Mouse (Mus musculus): ENCODE results near the gene Rhot1. TPM values are rescaled to one million over a fixed set of nuclear protein-coding genes. Genes with fewer than 3 reads are reported as not detected.

The Rhot1 gene
- polyA plus RNA-seq, 1 experiment from 2014 or later: 87.7 TPM

GRCm38 (mm10) chr11:80289701-80290445, 81.1 kb downstream of the Rhot1 start:
- no peaks in the 10 kb centered on the region for H3K27me3 ChIP-seq (ENCODE audit: control insufficient read depth, insufficient read depth, low read length)
- H3K4me1 ChIP-seq (ENCODE audit: control insufficient read depth, insufficient read depth, low read length): peaks cover 15% of the 10 kb centered on the region
- H3K9me3 ChIP-seq (ENCODE audit: control insufficient read depth, low read length): no peaks in the 10 kb centered on the region
- peak overlapping the region; percentile 51 for H3K9ac ChIP-seq (replicated peaks; ENCODE audit: low read depth, low read length)
- ATAC-seq (ENCODE audit: low read depth): peak; percentile 83
- H3K27ac ChIP-seq (ENCODE audit: low read depth, low read length): peak overlapping the region; percentile 87
- under 1% methylated on average over 23 of the region's 23 CpGs for WGBS
- H3K4me3 ChIP-seq (ENCODE audit: low read depth, low read length): peak overlapping the region; percentile 28
- H3K36me3 ChIP-seq (ENCODE audit: control insufficient read depth, insufficient read depth, low read length): no peaks in the 10 kb centered on the region
- peak overlapping the region; percentile 56 for H3K4me2 ChIP-seq (ENCODE audit: low read depth, low read length)

DNA sequence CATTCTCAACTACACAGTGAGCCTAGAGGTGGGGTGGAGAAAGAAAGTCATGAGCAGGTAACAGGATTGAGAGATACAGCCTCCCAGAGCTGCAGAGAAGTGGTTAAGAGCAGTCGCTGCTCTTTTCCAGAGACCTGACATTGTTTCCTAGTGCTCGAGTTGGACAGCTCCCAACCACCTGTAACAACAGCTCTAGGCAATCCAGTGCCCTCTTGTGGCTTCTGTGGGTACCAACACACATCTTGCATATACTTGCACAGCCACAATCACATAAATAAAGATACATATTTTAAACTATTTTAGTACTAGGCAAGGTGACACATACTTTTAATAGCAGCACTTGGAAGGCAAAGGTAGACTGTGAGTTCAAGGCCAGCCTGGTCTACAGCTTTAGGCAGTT, 82.2 kb downstream of the Rhot1 start:
- no peaks in the 10 kb centered on the region for H3K36me3 ChIP-seq (ENCODE audit: control insufficient read depth, insufficient read depth, low read length)

DNA sequence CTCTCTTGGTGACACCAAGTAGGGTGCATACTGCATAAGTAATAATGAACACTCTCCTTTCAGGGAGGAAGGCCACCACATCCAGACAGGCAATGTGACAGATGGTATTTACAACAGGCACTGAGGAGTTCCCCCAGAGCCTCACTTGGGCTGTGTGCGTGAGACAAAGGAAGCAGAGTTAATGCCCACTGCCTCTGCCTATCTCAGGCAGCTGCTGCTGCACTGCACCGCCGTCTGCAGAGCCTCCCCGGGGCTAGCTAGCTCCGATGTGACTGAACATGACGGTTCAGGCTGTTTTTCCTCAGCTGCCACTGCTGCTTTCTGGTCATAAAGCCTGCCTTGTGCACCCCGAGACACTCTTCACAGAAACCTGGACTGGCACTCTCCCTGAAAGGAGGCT, 83.6 kb downstream of the Rhot1 start:
- Histone ChIP-seq H3K4me1 (ENCODE audit: control insufficient read depth, insufficient read depth, low read length) (peaks cover 22% of the 10 kb centered on the region), H3K36me3 (ENCODE audit: control insufficient read depth, insufficient read depth, low read length) (no peaks in the 10 kb centered on the region), H3K9ac (replicated peaks; ENCODE audit: low read depth, low read length) (no peak overlapping the region; the same call in 1 of the 2 replicates), H3K27me3 (ENCODE audit: control insufficient read depth, insufficient read depth, low read length) (no peaks in the 10 kb centered on the region), H3K9me3 (ENCODE audit: control insufficient read depth, low read length) (no peaks in the 10 kb centered on the region), H3K4me3 (ENCODE audit: low read depth, low read length) (no peak overlapping the region), H3K27ac (ENCODE audit: low read depth, low read length) (peak overlapping the region; percentile 71), H3K4me2 (ENCODE audit: low read depth, low read length) (no peak overlapping the region)
- WGBS: 8% methylated on average over 7 of the region's 7 CpGs
- peak; percentile 75 for ATAC-seq (ENCODE audit: low read depth)

More for the DNA sequence above, 82.2 kb downstream of the Rhot1 start:
- Histone ChIP-seq H3K9ac (replicated peaks; ENCODE audit: low read depth, low read length) (no peak overlapping the region), H3K27me3 (ENCODE audit: control insufficient read depth, insufficient read depth, low read length) (no peaks in the 10 kb centered on the region), H3K4me3 (ENCODE audit: low read depth, low read length) (no peak overlapping the region), H3K4me1 (ENCODE audit: control insufficient read depth, insufficient read depth, low read length) (peaks cover 22% of the 10 kb centered on the region), H3K27ac (ENCODE audit: low read depth, low read length) (no peak overlapping the region), H3K4me2 (ENCODE audit: low read depth, low read length) (no peak overlapping the region), H3K9me3 (ENCODE audit: control insufficient read depth, low read length) (no peaks in the 10 kb centered on the region)
- WGBS: 81% methylated on average over 2 of the region's 2 CpGs
- ATAC-seq (ENCODE audit: low read depth): no peak

DNA sequence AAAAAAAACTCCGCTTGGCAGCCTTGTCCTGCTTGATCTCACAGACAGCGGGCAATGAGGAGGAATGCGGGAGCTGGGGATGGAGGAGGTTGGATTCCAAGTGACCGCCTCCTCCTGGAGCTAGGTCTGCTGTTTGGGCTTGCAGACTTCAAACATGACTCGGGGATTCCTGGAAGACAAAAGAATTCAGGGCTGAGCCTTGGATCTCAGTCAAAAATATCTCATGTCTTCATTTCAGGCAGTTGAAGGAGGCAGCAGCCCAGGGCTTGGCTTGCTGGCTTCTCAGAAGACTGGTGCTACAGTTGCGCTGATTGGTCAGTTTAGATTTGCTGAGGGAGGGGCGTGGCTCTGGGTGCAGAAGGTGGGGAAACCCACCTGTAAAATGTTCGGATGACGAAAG, 86.2 kb downstream of the Rhot1 start:
- 28% methylated on average over 9 of the region's 9 CpGs for WGBS
- no peak overlapping the region for H3K27ac ChIP-seq (ENCODE audit: low read depth, low read length)
- H3K9ac ChIP-seq (replicated peaks; ENCODE audit: low read depth, low read length): no peak overlapping the region

DNA sequence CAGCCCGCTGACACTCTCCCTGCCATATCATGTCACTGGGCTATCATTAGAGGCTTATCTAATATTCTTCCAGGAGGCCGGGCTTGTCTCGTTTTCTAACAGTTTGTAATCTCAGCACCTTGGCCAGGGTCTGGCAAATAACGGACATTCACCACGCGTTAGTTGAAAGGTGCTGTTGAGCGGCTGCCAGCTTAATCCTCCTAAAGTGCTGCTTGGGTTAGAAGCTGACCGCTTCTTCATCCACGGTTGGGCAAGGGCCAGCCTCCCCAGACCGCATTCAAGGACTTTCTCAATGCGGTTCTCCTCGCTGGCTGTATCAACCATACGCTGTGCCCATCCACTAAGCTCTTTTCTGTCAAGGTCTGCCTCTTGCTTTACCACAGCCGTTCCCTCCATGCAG, 87.0 kb downstream of the Rhot1 start:
- Histone ChIP-seq H3K4me1 (ENCODE audit: control insufficient read depth, insufficient read depth, low read length) (peaks cover 22% of the 10 kb centered on the region; the same call in 1 of the 2 replicates), H3K9ac (replicated peaks; ENCODE audit: low read depth, low read length) (no peak overlapping the region), H3K27ac (ENCODE audit: low read depth, low read length) (no peak overlapping the region), H3K27me3 (ENCODE audit: control insufficient read depth, insufficient read depth, low read length) (no peaks in the 10 kb centered on the region), H3K4me2 (ENCODE audit: low read depth, low read length) (no peak overlapping the region), H3K36me3 (ENCODE audit: control insufficient read depth, insufficient read depth, low read length) (no peaks in the 10 kb centered on the region), H3K4me3 (ENCODE audit: low read depth, low read length) (no peak overlapping the region), H3K9me3 (ENCODE audit: control insufficient read depth, low read length) (no peaks in the 10 kb centered on the region)
- 38% methylated on average over 14 of the region's 14 CpGs for WGBS
- ATAC-seq (ENCODE audit: low read depth): no peak

More for the DNA sequence above, 86.2 kb downstream of the Rhot1 start:
- no peak overlapping the region for H3K4me2 ChIP-seq (ENCODE audit: low read depth, low read length)
- no peaks in the 10 kb centered on the region for H3K27me3 ChIP-seq (ENCODE audit: control insufficient read depth, insufficient read depth, low read length)
- no peak overlapping the region for H3K4me3 ChIP-seq (ENCODE audit: low read depth, low read length)
- no peaks in the 10 kb centered on the region for H3K9me3 ChIP-seq (ENCODE audit: control insufficient read depth, low read length)
- H3K36me3 ChIP-seq (ENCODE audit: control insufficient read depth, insufficient read depth, low read length): no peaks in the 10 kb centered on the region
- no peak for ATAC-seq (ENCODE audit: low read depth)
- H3K4me1 ChIP-seq (ENCODE audit: control insufficient read depth, insufficient read depth, low read length): peaks cover 21% of the 10 kb centered on the region

GRCm38 (mm10) chr11:80299513-80300235, 90.9 kb downstream of the Rhot1 start:
- Histone ChIP-seq H3K9me3 (ENCODE audit: control insufficient read depth, low read length) (no peaks in the 10 kb centered on the region), H3K9ac (replicated peaks; ENCODE audit: low read depth, low read length) (no peak overlapping the region), H3K4me1 (ENCODE audit: control insufficient read depth, insufficient read depth, low read length) (peaks cover 24% of the 10 kb centered on the region), H3K36me3 (ENCODE audit: control insufficient read depth, insufficient read depth, low read length) (no peaks in the 10 kb centered on the region), H3K27me3 (ENCODE audit: control insufficient read depth, insufficient read depth, low read length) (no peaks in the 10 kb centered on the region), H3K4me3 (ENCODE audit: low read depth, low read length) (peak overlapping the region; percentile 73; the same call in 1 of the 2 replicates), H3K27ac (ENCODE audit: low read depth, low read length) (no peak overlapping the region), H3K4me2 (ENCODE audit: low read depth, low read length) (peak overlapping the region; percentile 99; the same call in 1 of the 2 replicates)
- ATAC-seq (ENCODE audit: low read depth): no peak
- WGBS: 8% methylated on average over 12 of the region's 12 CpGs

- H3K27me3 ChIP-seq (ENCODE audit: control insufficient read depth, insufficient read depth, low read length): no peaks in the 10 kb centered on the region
- H3K36me3 ChIP-seq (ENCODE audit: control insufficient read depth, insufficient read depth, low read length): no peaks in the 10 kb centered on the region
- peak within 1 kb of the TSS; percentile 74 for H3K9ac ChIP-seq (replicated peaks; ENCODE audit: low read depth, low read length)
- WGBS: under 1% methylated on average over 66 of the region's 81 CpGs
- peak; percentile 60 for ATAC-seq (ENCODE audit: low read depth)
- H3K4me1 ChIP-seq (ENCODE audit: control insufficient read depth, insufficient read depth, low read length): peaks cover 17% of the 10 kb centered on the region
- no peaks in the 10 kb centered on the region for H3K9me3 ChIP-seq (ENCODE audit: control insufficient read depth, low read length)
- H3K4me3 ChIP-seq (ENCODE audit: low read depth, low read length): peak within 1 kb of the TSS; percentile 73
- peak within 1 kb of the TSS; percentile 99 for H3K4me2 ChIP-seq (ENCODE audit: low read depth, low read length)
- H3K27ac ChIP-seq (ENCODE audit: low read depth, low read length): peak within 1 kb of the TSS; percentile 62
These were observed 91.9 kb downstream of the Rhot1 start, which contains the start of gene Rhbdl3 for GRCm38 (mm10) chr11:80300551-80301315. Gene Rhbdl3 (plus strand): TSS chr11:80300912.

- Histone ChIP-seq H3K4me3 (ENCODE audit: low read depth, low read length) (peak overlapping the region; percentile 73), H3K4me2 (ENCODE audit: low read depth, low read length) (peak overlapping the region; percentile 99), H3K9me3 (ENCODE audit: control insufficient read depth, low read length) (no peaks in the 10 kb centered on the region), H3K36me3 (ENCODE audit: control insufficient read depth, insufficient read depth, low read length) (no peaks in the 10 kb centered on the region), H3K27me3 (ENCODE audit: control insufficient read depth, insufficient read depth, low read length) (no peaks in the 10 kb centered on the region), H3K4me1 (ENCODE audit: control insufficient read depth, insufficient read depth, low read length) (peaks cover 17% of the 10 kb centered on the region), H3K9ac (replicated peaks; ENCODE audit: low read depth, low read length) (peak overlapping the region; percentile 74), H3K27ac (ENCODE audit: low read depth, low read length) (peak overlapping the region; percentile 62)
- ATAC-seq (ENCODE audit: low read depth): peak; percentile 66
- WGBS: under 1% methylated on average over 50 of the region's 53 CpGs
These were observed 92.7 kb downstream of the Rhot1 start for GRCm38 (mm10) chr11:80301316-80302045.
